Mouse (Mus musculus) hindbrain, postnatal 0 days (tissue): ENCODE measurements at regions not wholly inside any gene's neighbourhood (a gene's known extent, or its start where the extent isn't known, plus 50 kb on each side); places are given as distances from the start of the nearest gene placed in this dataset.

ENCODE experiments used
- ATAC-seq: fragments of 200-750 bp; cut with Nextera tagmentation; 2 replicates; pipeline ENCODE4 v1.8.0; 2017; ENCODE audit warnings: mild to moderate bottlenecking, moderate TSS enrichment, moderate library complexity
- DNase-seq: peaks from one replicate; pipeline ENCODE4 v3.0.0-alpha.2; 2015; ENCODE audit warnings: low spot score
- H3K27ac ChIP-seq: fragments of 300-500 bp; sonication (generic); 2 replicates; pipeline ENCODE4 v1.5.1; 2014; ENCODE audit warnings: mild to moderate bottlenecking
- H3K27me3 ChIP-seq: fragments of 300-500 bp; sonication (generic); 2 replicates; pipeline ENCODE4 v1.6.1; 2014; ENCODE audit warnings: low read length, mixed read lengths; ENCODE audit not compliant: insufficient read depth
- H3K36me3 ChIP-seq: fragments of 300-500 bp; sonication (generic); 2 replicates; pipeline ENCODE4 v1.6.1; 2014; ENCODE audit warnings: low read length, mixed read lengths; ENCODE audit not compliant: insufficient read depth
- H3K4me1 ChIP-seq: fragments of 300-500 bp; sonication (generic); 2 replicates; pipeline ENCODE4 v1.6.1; 2014; ENCODE audit warnings: antibody characterized with exemption, low read length, mixed read lengths; ENCODE audit not compliant: insufficient read depth
- H3K4me2 ChIP-seq: fragments of 300-500 bp; sonication (generic); 2 replicates; pipeline ENCODE4 v1.6.1; 2014; ENCODE audit warnings: low read depth, mild to moderate bottlenecking, low read length, moderate library complexity, mixed read lengths
- H3K4me3 ChIP-seq: fragments of 300-500 bp; sonication (generic); 2 replicates; pipeline ENCODE4 v1.5.1; 2014; ENCODE audit warnings: low read length
- H3K9ac ChIP-seq: fragments of 300-500 bp; sonication (generic); replicated peaks from 2 replicates; pipeline ENCODE4 v1.6.1; 2014; ENCODE audit warnings: mild to moderate bottlenecking, low read length, moderate library complexity, mixed read lengths
- H3K9me3 ChIP-seq: fragments of 300-500 bp; sonication (generic); 2 replicates; pipeline ENCODE4 v1.6.1; 2016; ENCODE audit warnings: low read length, mixed read lengths
- CTCF ChIP-seq: IDR thresholded peaks from 2 replicates; pipeline ENCODE4 v1.5.1; 2016; ENCODE audit warnings: antibody characterized with exemption, control low read depth, low read depth
- WGBS: fragments of 180-500 bp; shearing (Covaris S2); extraction: QIAGEN DNeasy Blood & Tissue Kit; methylation state at CpG from one replicate; pipeline ENCODE4 v1.1.7; 2014; 5-methylcytosine and 5-hydroxymethylcytosine counted together

DNA sequence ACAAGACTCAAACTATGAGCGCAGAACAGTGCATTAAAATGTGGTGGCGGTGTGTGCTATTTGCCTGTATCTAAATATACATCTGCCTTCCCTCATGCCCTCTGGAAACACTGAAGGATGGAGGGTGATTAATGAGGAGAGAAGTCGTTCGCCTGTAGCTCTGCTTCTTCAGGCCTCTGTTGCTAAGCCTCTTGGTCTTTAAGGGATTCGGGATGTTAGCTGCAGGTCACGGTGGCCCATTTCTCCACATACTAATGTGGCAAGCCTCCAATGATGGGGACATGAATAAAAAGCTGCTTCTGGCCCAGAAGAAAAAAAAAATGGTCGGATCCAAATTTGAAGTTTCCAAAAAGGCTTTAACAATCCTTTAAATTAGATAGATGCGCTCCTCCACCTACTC, 137.0 kb upstream of the Btg1 start:
- ATAC-seq (no peak), DNase-seq (peak; percentile 22)
- WGBS = 53% methylated on average over 8 of the region's 8 CpGs
- TF ChIP-seq CTCF = no peak
- Histone ChIP-seq H3K4me3 (no peak overlapping the region), H3K4me2 (no peak overlapping the region), H3K27me3 (no peaks in the 10 kb centered on the region), H3K27ac (0 out of 2 replicates have a peak overlapping the region, but pooled peaks have one; percentile 32), H3K36me3 (no peaks in the 10 kb centered on the region), H3K9ac (no peak overlapping the region), H3K9me3 (no peaks in the 10 kb centered on the region), H3K4me1 (0 out of 2 replicates have a peak, but pooled peaks cover 5% of the 10 kb centered on the region)

DNA sequence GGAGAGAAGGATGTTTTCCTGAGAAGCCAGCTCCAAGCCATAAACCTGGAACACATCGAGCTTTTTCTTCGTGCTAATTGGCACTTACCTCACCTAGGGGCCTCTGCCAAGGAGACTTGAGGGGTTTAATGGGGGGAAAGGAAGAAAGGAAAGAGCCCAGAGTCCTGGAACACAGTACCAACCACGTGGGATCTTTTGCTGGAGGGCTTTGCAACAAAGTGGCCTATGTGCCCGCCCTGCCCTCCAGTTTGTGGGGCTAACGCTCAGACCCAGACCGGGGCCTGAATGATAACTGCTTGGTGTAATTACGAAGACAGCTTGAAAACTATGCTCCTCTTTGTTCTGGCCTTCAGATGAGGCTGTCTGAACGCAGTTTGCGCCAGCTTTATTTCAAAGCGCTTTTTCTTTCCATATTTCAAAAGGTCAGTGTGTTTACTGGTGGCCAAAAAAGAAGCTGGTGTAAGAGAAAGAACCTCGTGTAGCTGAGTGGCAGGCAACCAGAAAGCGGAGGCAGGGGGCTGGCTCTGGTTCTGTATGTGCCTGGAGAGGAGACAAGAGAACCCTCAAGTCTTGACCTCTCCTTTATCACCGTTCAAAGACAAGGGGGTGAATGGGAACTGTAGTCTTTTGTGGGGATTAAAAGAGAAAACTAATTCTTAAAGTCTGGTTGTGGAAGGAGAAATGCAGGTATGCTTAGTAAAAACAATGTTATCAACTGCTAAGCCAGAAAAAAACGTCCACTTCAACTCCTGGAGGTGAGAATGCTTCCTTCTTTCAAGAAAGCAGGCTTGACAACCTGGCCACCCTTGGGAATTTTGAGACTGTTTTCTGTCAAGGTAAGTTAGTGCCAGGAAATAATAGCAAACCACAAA, 136.1 kb upstream of the Btg1 start:
- Histone ChIP-seq H3K4me1 (0 out of 2 replicates have a peak, but pooled peaks cover 5% of the 10 kb centered on the region), H3K36me3 (no peaks in the 10 kb centered on the region), H3K27me3 (no peaks in the 10 kb centered on the region), H3K4me2 (no peak overlapping the region; the same call in 1 of the 2 replicates), H3K9ac (no peak overlapping the region), H3K9me3 (no peaks in the 10 kb centered on the region), H3K4me3 (no peak overlapping the region), H3K27ac (peak overlapping the region; percentile 32; the same call in 1 of the 2 replicates)
- TF ChIP-seq CTCF = no peak
- 34% methylated on average over 14 of the region's 14 CpGs for WGBS
- DNase-seq (peak; percentile 63), ATAC-seq (peak; percentile 94)

DNA sequence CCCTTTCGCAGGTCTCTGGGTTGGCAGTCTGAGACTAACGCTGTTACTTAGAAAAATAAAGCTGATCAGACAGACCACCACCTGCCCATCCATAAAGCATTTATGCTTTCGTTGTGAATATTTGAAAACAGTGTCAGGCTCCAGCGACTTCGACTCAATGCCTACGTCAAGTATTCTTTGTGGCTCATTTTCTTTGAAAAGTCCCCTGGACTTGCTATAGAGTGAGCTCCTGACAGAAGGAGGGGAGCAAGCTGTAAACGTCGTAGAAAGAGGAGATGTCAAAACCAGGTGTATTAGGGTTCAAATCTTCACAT, 135.5 kb upstream of the Btg1 start:
- no peak overlapping the region for H3K4me3 ChIP-seq
- H3K4me1 ChIP-seq = 0 out of 2 replicates have a peak, but pooled peaks cover 5% of the 10 kb centered on the region
- no peaks in the 10 kb centered on the region for H3K9me3 ChIP-seq
- no peak for DNase-seq
- H3K27me3 ChIP-seq = no peaks in the 10 kb centered on the region
- ATAC-seq = no peak
- WGBS = 51% methylated on average over 8 of the region's 8 CpGs
- no peak overlapping the region for H3K9ac ChIP-seq
- no peak overlapping the region for H3K27ac ChIP-seq
- H3K36me3 ChIP-seq = no peaks in the 10 kb centered on the region
- no peak overlapping the region for H3K4me2 ChIP-seq
- TF ChIP-seq CTCF = no peak

DNA sequence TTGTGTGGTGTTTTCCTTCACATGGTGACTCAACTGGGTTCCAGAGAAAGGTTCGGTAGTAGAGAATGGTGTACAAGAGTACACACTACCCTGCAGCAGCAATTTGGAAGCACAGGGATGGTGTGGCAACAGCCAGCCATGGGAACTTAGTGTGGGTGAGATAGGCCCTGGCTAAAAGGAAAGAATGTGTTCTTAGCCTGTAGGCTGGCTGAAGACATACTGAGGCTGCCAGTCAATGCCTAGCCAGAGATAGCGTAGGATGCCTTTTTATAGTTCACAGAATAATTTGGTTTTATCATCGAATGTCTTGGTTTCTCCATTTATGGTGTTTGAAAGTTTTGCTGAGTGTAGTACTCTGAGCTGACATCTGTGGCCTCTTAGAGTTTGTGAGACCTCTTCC, 130.1 kb upstream of the Btg1 start:
- Histone ChIP-seq H3K9ac (no peak overlapping the region), H3K36me3 (no peaks in the 10 kb centered on the region), H3K4me1 (no peaks in the 10 kb centered on the region), H3K9me3 (no peaks in the 10 kb centered on the region), H3K27ac (no peak overlapping the region), H3K4me2 (no peak overlapping the region), H3K4me3 (no peak overlapping the region), H3K27me3 (no peaks in the 10 kb centered on the region)
- 98% methylated on average over 3 of the region's 3 CpGs for WGBS
- ATAC-seq = no peak
- TF ChIP-seq CTCF = no peak
- no peak for DNase-seq

DNA sequence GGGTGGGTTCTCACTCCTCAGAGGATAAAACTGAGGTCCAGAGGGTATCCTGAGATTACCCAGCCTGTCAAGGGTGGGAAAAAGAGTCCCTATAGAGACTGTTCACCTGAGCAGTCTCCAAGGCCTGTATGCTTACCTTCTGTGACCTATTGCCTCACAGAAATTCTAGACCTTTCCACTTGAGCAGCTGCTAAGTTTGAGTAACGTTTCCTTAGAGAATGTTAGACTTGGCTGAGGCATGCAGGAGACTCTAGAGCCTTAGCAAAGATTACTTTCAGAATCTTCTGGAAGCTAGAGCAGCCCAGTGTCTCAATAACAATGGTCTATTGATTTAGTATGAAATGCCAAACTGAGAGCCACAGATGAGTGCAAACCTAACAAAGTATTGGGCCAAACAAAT, 123.1 kb upstream of the Btg1 start:
- DNase-seq = no peak
- 39% methylated on average over 1 of the region's 1 CpGs for WGBS
- no peaks in the 10 kb centered on the region for H3K4me1 ChIP-seq
- no peak overlapping the region for H3K27ac ChIP-seq
- no peak overlapping the region for H3K9ac ChIP-seq
- TF ChIP-seq CTCF = no peak
- no peaks in the 10 kb centered on the region for H3K36me3 ChIP-seq
- H3K4me2 ChIP-seq = no peak overlapping the region
- H3K4me3 ChIP-seq = no peak overlapping the region
- no peak for ATAC-seq
- no peaks in the 10 kb centered on the region for H3K9me3 ChIP-seq
- H3K27me3 ChIP-seq = no peaks in the 10 kb centered on the region

DNA sequence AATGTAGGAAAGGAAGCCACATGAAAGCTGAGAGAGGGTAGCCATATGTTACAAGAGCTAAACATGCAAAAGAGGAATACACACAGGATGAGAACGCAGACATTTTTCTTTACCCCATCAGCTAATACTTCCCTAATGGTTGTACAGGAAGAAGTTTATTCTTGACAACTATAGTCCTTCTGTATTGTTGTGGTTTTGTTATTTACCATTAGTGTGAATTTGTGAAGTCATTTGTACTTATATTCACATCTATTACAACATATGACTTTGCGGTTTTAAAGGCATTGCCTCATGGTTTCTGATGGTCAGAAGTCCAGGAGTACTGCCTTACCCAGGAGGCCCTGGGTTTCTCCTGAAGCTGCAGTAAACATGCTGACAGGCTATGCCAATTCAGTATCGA, 120.1 kb upstream of the Btg1 start:
- no peaks in the 10 kb centered on the region for H3K9me3 ChIP-seq
- no peaks in the 10 kb centered on the region for H3K36me3 ChIP-seq
- no peak overlapping the region for H3K4me2 ChIP-seq
- no peak overlapping the region for H3K9ac ChIP-seq
- WGBS = 96% methylated on average over 3 of the region's 3 CpGs
- ATAC-seq (no peak), DNase-seq (no peak)
- no peak for TF ChIP-seq CTCF
- H3K4me1 ChIP-seq = no peaks in the 10 kb centered on the region
- H3K27me3 ChIP-seq = no peaks in the 10 kb centered on the region
- H3K27ac ChIP-seq = no peak overlapping the region
- H3K4me3 ChIP-seq = no peak overlapping the region

DNA sequence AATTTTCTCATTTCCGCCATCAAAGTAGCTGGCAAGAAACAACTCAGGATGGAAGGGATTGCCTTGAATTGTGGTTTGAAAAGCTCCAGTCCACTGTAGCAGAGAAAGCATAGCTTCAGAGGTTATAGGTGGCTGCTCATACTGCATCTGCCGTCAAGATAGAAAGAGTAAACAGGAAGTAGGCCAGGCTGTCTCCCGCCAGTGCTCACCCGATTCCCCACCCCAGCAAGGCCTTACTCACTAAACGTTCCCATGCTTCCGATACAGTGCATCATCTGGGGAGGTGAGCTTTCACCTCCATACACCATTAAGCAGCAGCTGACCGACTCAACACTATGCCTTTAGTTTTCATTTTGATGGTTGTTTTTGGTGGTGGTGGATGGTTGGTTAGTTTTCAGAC, 119.3 kb upstream of the Btg1 start:
- Histone ChIP-seq H3K9me3 (no peaks in the 10 kb centered on the region), H3K9ac (no peak overlapping the region), H3K4me3 (no peak overlapping the region), H3K36me3 (no peaks in the 10 kb centered on the region), H3K27me3 (no peaks in the 10 kb centered on the region), H3K27ac (no peak overlapping the region), H3K4me1 (no peaks in the 10 kb centered on the region), H3K4me2 (no peak overlapping the region)
- no peak for TF ChIP-seq CTCF
- WGBS = 92% methylated on average over 7 of the region's 7 CpGs
- no peak for DNase-seq
- ATAC-seq = no peak
